Mouse (Mus musculus): ENCODE measurements around the gene Stxbp2. TPM values are rescaled to one million over a fixed set of nuclear protein-coding genes. Genes with fewer than 3 reads are reported as not detected.

The Stxbp2 gene
- polyA plus RNA-seq, 1 experiment = 330 TPM

- Histone ChIP-seq H3K36me3 (ENCODE audit: control insufficient read depth, insufficient read depth, low read length) (peaks cover 9% of the 10 kb centered on the region), H3K4me3 (ENCODE audit: low read depth, low read length) (no peak overlapping the region), H3K4me1 (ENCODE audit: control insufficient read depth, insufficient read depth, insufficient read length, low read length) (peaks cover 16% of the 10 kb centered on the region; the same call in 1 of the 2 replicates), H3K27ac (ENCODE audit: insufficient read depth, low read depth, low read length) (peak overlapping the region; percentile 21; the same call in 1 of the 2 replicates), H3K27me3 (ENCODE audit: control insufficient read depth, insufficient read depth, low read length) (no peaks in the 10 kb centered on the region)
- no peak for TF ChIP-seq POLR2A (IDR thresholded peaks at IDR 0.05; ENCODE audit: low read depth, low read length)
- TF ChIP-seq CTCF (IDR thresholded peaks at IDR 0.05; ENCODE audit: extremely low read depth, insufficient read length, insufficient replicate concordance, low read depth, low read length) = peak; percentile 9; the same call in 1 of the 2 replicates
- 38% methylated on average over 3 of the region's 3 CpGs for WGBS
Observed at GRCm38 (mm10) chr8:3593470-3593869, 37.3 kb upstream of the Stxbp2 start.

GRCm38 (mm10) chr8:3594466-3594865 is 36.3 kb upstream of the Stxbp2 start:
- Histone ChIP-seq H3K4me3 (ENCODE audit: low read depth, low read length) (no peak overlapping the region), H3K27ac (ENCODE audit: insufficient read depth, low read depth, low read length) (no peak overlapping the region), H3K36me3 (ENCODE audit: control insufficient read depth, insufficient read depth, low read length) (peaks cover 17% of the 10 kb centered on the region), H3K4me1 (ENCODE audit: control insufficient read depth, insufficient read depth, insufficient read length, low read length) (peaks cover 16% of the 10 kb centered on the region; the same call in 1 of the 2 replicates), H3K27me3 (ENCODE audit: control insufficient read depth, insufficient read depth, low read length) (no peaks in the 10 kb centered on the region)
- TF ChIP-seq CTCF (IDR thresholded peaks at IDR 0.05; ENCODE audit: extremely low read depth, insufficient read length, insufficient replicate concordance, low read depth, low read length) = no peak
- no peak for TF ChIP-seq POLR2A (IDR thresholded peaks at IDR 0.05; ENCODE audit: low read depth, low read length)
- WGBS = 79% methylated on average over 2 of the region's 2 CpGs

GRCm38 (mm10) chr8:3598054-3598453 is 32.7 kb upstream of the Stxbp2 start:
- H3K4me1 ChIP-seq (ENCODE audit: control insufficient read depth, insufficient read depth, insufficient read length, low read length) = peaks cover 11% of the 10 kb centered on the region; the same call in 1 of the 2 replicates
- no peak overlapping the region for H3K27ac ChIP-seq (ENCODE audit: insufficient read depth, low read depth, low read length)
- WGBS = 72% methylated on average over 3 of the region's 3 CpGs
- H3K27me3 ChIP-seq (ENCODE audit: control insufficient read depth, insufficient read depth, low read length) = no peaks in the 10 kb centered on the region
- no peak overlapping the region for H3K4me3 ChIP-seq (ENCODE audit: low read depth, low read length)
- peaks cover 45% of the 10 kb centered on the region for H3K36me3 ChIP-seq (ENCODE audit: control insufficient read depth, insufficient read depth, low read length)
- no peak for TF ChIP-seq CTCF (IDR thresholded peaks at IDR 0.05; ENCODE audit: extremely low read depth, insufficient read length, insufficient replicate concordance, low read depth, low read length)
- TF ChIP-seq POLR2A (IDR thresholded peaks at IDR 0.05; ENCODE audit: low read depth, low read length) = no peak

- 91% methylated on average over 1 of the region's 1 CpGs for WGBS
- Histone ChIP-seq H3K4me3 (ENCODE audit: low read depth, low read length) (no peak overlapping the region), H3K27ac (ENCODE audit: insufficient read depth, low read depth, low read length) (no peak overlapping the region), H3K36me3 (ENCODE audit: control insufficient read depth, insufficient read depth, low read length) (peaks cover 56% of the 10 kb centered on the region), H3K4me1 (ENCODE audit: control insufficient read depth, insufficient read depth, insufficient read length, low read length) (peaks cover 3% of the 10 kb centered on the region; the same call in 1 of the 2 replicates), H3K27me3 (ENCODE audit: control insufficient read depth, insufficient read depth, low read length) (no peaks in the 10 kb centered on the region)
- TF ChIP-seq CTCF (IDR thresholded peaks at IDR 0.05; ENCODE audit: extremely low read depth, insufficient read length, insufficient replicate concordance, low read depth, low read length) (no peak), POLR2A (IDR thresholded peaks at IDR 0.05; ENCODE audit: low read depth, low read length) (no peak)
Observed at GRCm38 (mm10) chr8:3599219-3599618, 31.5 kb upstream of the Stxbp2 start.

- 80% methylated on average over 6 of the region's 6 CpGs for WGBS
- TF ChIP-seq POLR2A (IDR thresholded peaks at IDR 0.05; ENCODE audit: low read depth, low read length) = no peak
- no peak for TF ChIP-seq CTCF (IDR thresholded peaks at IDR 0.05; ENCODE audit: extremely low read depth, insufficient read length, insufficient replicate concordance, low read depth, low read length)
- H3K4me1 ChIP-seq (ENCODE audit: control insufficient read depth, insufficient read depth, insufficient read length, low read length) = no peaks in the 10 kb centered on the region
- H3K27ac ChIP-seq (ENCODE audit: insufficient read depth, low read depth, low read length) = no peak overlapping the region
- H3K27me3 ChIP-seq (ENCODE audit: control insufficient read depth, insufficient read depth, low read length) = no peaks in the 10 kb centered on the region
- peaks cover 66% of the 10 kb centered on the region for H3K36me3 ChIP-seq (ENCODE audit: control insufficient read depth, insufficient read depth, low read length)
- no peak overlapping the region for H3K4me3 ChIP-seq (ENCODE audit: low read depth, low read length)
Observed at GRCm38 (mm10) chr8:3600401-3600800, 30.4 kb upstream of the Stxbp2 start.

- WGBS = 80% methylated on average over 13 of the region's 13 CpGs
- H3K36me3 ChIP-seq (ENCODE audit: control insufficient read depth, insufficient read depth, low read length) = peaks cover 80% of the 10 kb centered on the region
- H3K27ac ChIP-seq (ENCODE audit: insufficient read depth, low read depth, low read length) = no peak overlapping the region
- H3K4me3 ChIP-seq (ENCODE audit: low read depth, low read length) = no peak overlapping the region
- H3K4me1 ChIP-seq (ENCODE audit: control insufficient read depth, insufficient read depth, insufficient read length, low read length) = no peaks in the 10 kb centered on the region
- H3K27me3 ChIP-seq (ENCODE audit: control insufficient read depth, insufficient read depth, low read length) = no peaks in the 10 kb centered on the region
- TF ChIP-seq POLR2A (IDR thresholded peaks at IDR 0.05; ENCODE audit: low read depth, low read length) (no peak), CTCF (IDR thresholded peaks at IDR 0.05; ENCODE audit: extremely low read depth, insufficient read length, insufficient replicate concordance, low read depth, low read length) (no peak)
Observed at GRCm38 (mm10) chr8:3603439-3603838, 27.3 kb upstream of the Stxbp2 start.

- no peaks in the 10 kb centered on the region for H3K27me3 ChIP-seq (ENCODE audit: control insufficient read depth, insufficient read depth, low read length)
- TF ChIP-seq POLR2A (IDR thresholded peaks at IDR 0.05; ENCODE audit: low read depth, low read length) = no peak
- TF ChIP-seq CTCF (IDR thresholded peaks at IDR 0.05; ENCODE audit: extremely low read depth, insufficient read length, insufficient replicate concordance, low read depth, low read length) = no peak
- no peaks in the 10 kb centered on the region for H3K4me1 ChIP-seq (ENCODE audit: control insufficient read depth, insufficient read depth, insufficient read length, low read length)
- H3K4me3 ChIP-seq (ENCODE audit: low read depth, low read length) = no peak overlapping the region
- peaks cover 86% of the 10 kb centered on the region for H3K36me3 ChIP-seq (ENCODE audit: control insufficient read depth, insufficient read depth, low read length)
- 39% methylated on average over 16 of the region's 16 CpGs for WGBS
- H3K27ac ChIP-seq (ENCODE audit: insufficient read depth, low read depth, low read length) = no peak overlapping the region
Observed at GRCm38 (mm10) chr8:3606593-3606992, 24.2 kb upstream of the Stxbp2 start.
